Comparison of ENCODE assay signal across 16 mouse cellular contexts in the genomic region with DNA sequence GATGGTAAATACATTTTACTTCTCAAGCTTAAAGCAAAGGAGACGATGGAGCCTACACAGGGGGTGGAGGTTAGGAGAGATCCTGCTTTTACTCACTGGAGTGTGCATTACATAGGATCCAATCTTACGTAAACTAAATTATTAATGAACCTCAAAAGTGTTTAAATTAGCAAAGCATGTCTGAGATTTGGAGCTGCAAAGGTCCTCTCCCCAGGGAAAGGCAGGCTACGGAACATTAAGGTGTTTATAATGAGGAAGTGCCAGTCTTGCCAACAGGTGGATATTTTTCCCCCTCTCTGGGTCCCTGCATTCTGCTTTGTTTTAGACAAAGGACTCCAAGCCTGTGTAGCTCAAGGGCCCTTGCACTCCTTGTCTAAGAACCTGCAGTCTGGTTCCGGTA.
DNase-seq lines count a peak whose midpoint lies in the region; ATAC-seq and TF ChIP-seq lines count a peak whose summit lies in the region.
"Had no signal": no experiment of that assay in that cellular context is flagged by ENCODE, and none has a peak within 500 bp of the region (broad histone marks: within the 10 kb centered on the region; RNA-seq: fewer than 3 reads in every experiment).

No protein-coding gene starts in this region.

- H3K27me3 ChIP-seq in lung, embryonic 16.5 days (ENCODE audit: control insufficient read depth, insufficient read depth, low read depth, low read length): no peaks in the 10 kb centered on the region
- H3K27me3 ChIP-seq in hindbrain, embryonic 12.5 days: no peaks in the 10 kb centered on the region
- no peaks in the 10 kb centered on the region for H3K27me3 ChIP-seq in midbrain, embryonic 14.5 days (ENCODE audit: control insufficient read depth, insufficient read depth, low read length)
- H3K27me3 ChIP-seq in stomach, embryonic 16.5 days (ENCODE audit: control insufficient read depth, insufficient read depth, low read length): no peaks in the 10 kb centered on the region
- H3K27me3 ChIP-seq: kidney, embryonic 15.5 days had no signal

- H3K9me3 ChIP-seq in lung, embryonic 16.5 days (ENCODE audit: control insufficient read depth, low read length): no peaks in the 10 kb centered on the region
- no peaks in the 10 kb centered on the region for H3K9me3 ChIP-seq in hindbrain, embryonic 12.5 days (replicated peaks)
- no peaks in the 10 kb centered on the region for H3K9me3 ChIP-seq in midbrain, embryonic 14.5 days (ENCODE audit: control insufficient read depth, low read length)
- H3K9me3 ChIP-seq in stomach, embryonic 16.5 days (replicated peaks; ENCODE audit: control insufficient read depth, low read length): no peaks in the 10 kb centered on the region
- H3K9me3 ChIP-seq: kidney, embryonic 15.5 days; limb, embryonic 10.5 days had no signal

- TF ChIP-seq CTCF in lung, adult 2 months (IDR thresholded peaks at IDR 0.05; ENCODE audit: insufficient read depth, low read length): no peak

- no peak overlapping the region for H3K9ac ChIP-seq in lung, embryonic 16.5 days (ENCODE audit: low read length)
- H3K9ac ChIP-seq in hindbrain, embryonic 12.5 days: no peak overlapping the region
- no peak overlapping the region; the same call in 1 of the 2 replicates for H3K9ac ChIP-seq in midbrain, embryonic 14.5 days (replicated peaks; ENCODE audit: low read length)
- H3K9ac ChIP-seq in stomach, embryonic 16.5 days (ENCODE audit: low read length): no peak overlapping the region
- H3K9ac ChIP-seq: kidney, embryonic 15.5 days; liver, embryonic 14.5 days had no signal

- no peak for DNase-seq in lung, adult 2 months
- no peak for DNase-seq in midbrain, embryonic 14.5 days
- DNase-seq in lung, postnatal 14 days: no peak
- no peak for DNase-seq in ovary, postnatal 14 days (ENCODE audit: low spot score)
- DNase-seq: gastrocnemius, postnatal 10 days; heart, postnatal 4 days had no signal

- peak overlapping the region; percentile 16; the same call in 1 of the 2 replicates for H3K4me2 ChIP-seq in lung, embryonic 16.5 days (ENCODE audit: low read depth, low read length)
- H3K4me2 ChIP-seq in hindbrain, embryonic 12.5 days (replicated peaks): peak overlapping the region; percentile 46
- peak overlapping the region; percentile 64 for H3K4me2 ChIP-seq in midbrain, embryonic 14.5 days (ENCODE audit: low read length)
- H3K4me2 ChIP-seq in stomach, embryonic 16.5 days (ENCODE audit: low read depth, low read length): peak overlapping the region; percentile 19; the same call in 1 of the 2 replicates
- H3K4me2 ChIP-seq: heart, embryonic 11.5 days; kidney, embryonic 15.5 days had no signal

- 80% methylated on average over 4 of the region's 4 CpGs for WGBS in lung, embryonic 16.5 days
- 84% methylated on average over 4 of the region's 4 CpGs for WGBS in lung, adult 2 months
- WGBS in hindbrain, embryonic 12.5 days: 35% methylated on average over 4 of the region's 4 CpGs
- WGBS in midbrain, embryonic 14.5 days: 10% methylated on average over 4 of the region's 4 CpGs
- 70% methylated on average over 4 of the region's 4 CpGs for WGBS in stomach, embryonic 16.5 days

- no peak for TF ChIP-seq POLR2A in lung, adult 2 months (IDR thresholded peaks at IDR 0.05; ENCODE audit: borderline replicate concordance, extremely low read depth, low read depth, low read length)

- no peaks in the 10 kb centered on the region for H3K36me3 ChIP-seq in lung, embryonic 16.5 days (ENCODE audit: control insufficient read depth, insufficient read depth, low read length)
- H3K36me3 ChIP-seq in hindbrain, embryonic 12.5 days: no peaks in the 10 kb centered on the region
- no peaks in the 10 kb centered on the region for H3K36me3 ChIP-seq in midbrain, embryonic 14.5 days (ENCODE audit: control insufficient read depth, insufficient read depth, low read length)
- H3K36me3 ChIP-seq in stomach, embryonic 16.5 days (ENCODE audit: control insufficient read depth, insufficient read depth, low read length): no peaks in the 10 kb centered on the region
- H3K36me3 ChIP-seq: kidney, embryonic 15.5 days; limb, embryonic 10.5 days had no signal

- H3K27ac ChIP-seq in lung, embryonic 16.5 days (ENCODE audit: low read length): no peak overlapping the region
- 0 out of 2 replicates have a peak overlapping the region, but pooled peaks have one; percentile 41 for H3K27ac ChIP-seq in hindbrain, embryonic 12.5 days
- peak overlapping the region; percentile 83 for H3K27ac ChIP-seq in midbrain, embryonic 14.5 days (replicated peaks; ENCODE audit: low read depth, low read length)
- peak overlapping the region; percentile 47; the same call in 1 of the 2 replicates for H3K27ac ChIP-seq in stomach, embryonic 16.5 days (ENCODE audit: low read length)
- H3K27ac ChIP-seq: kidney, embryonic 15.5 days; liver, embryonic 14.5 days; macrophage had no signal

- no peak overlapping the region for H3K4me3 ChIP-seq in lung, embryonic 16.5 days (ENCODE audit: low read length)
- H3K4me3 ChIP-seq in lung, adult 2 months (replicated peaks; ENCODE audit: extremely low read depth, low read depth, low read length): no peak overlapping the region
- no peak overlapping the region for H3K4me3 ChIP-seq in hindbrain, embryonic 12.5 days
- peak overlapping the region; percentile 31; the same call in 1 of the 2 replicates for H3K4me3 ChIP-seq in midbrain, embryonic 14.5 days (replicated peaks; ENCODE audit: low read depth, low read length)
- no peak overlapping the region for H3K4me3 ChIP-seq in stomach, embryonic 16.5 days (replicated peaks; ENCODE audit: low read length)
- H3K4me3 ChIP-seq: erythroblast, embryonic 14.5 days; kidney, embryonic 15.5 days; limb, embryonic 10.5 days had no signal

- peaks cover 31% of the 10 kb centered on the region for H3K4me1 ChIP-seq in lung, embryonic 16.5 days (replicated peaks; ENCODE audit: control insufficient read depth, insufficient read depth, low read length)
- peaks cover 8% of the 10 kb centered on the region for H3K4me1 ChIP-seq in lung, adult 2 months (ENCODE audit: control insufficient read depth, insufficient read depth, low read length)
- H3K4me1 ChIP-seq in hindbrain, embryonic 12.5 days: peaks cover 54% of the 10 kb centered on the region
- peaks cover 46% of the 10 kb centered on the region for H3K4me1 ChIP-seq in midbrain, embryonic 14.5 days (ENCODE audit: control insufficient read depth, insufficient read depth, low read length)
- peaks cover 39% of the 10 kb centered on the region for H3K4me1 ChIP-seq in stomach, embryonic 16.5 days (ENCODE audit: control insufficient read depth, insufficient read depth, low read length)

- no peak for ATAC-seq in lung, embryonic 16.5 days (ENCODE audit: low read depth)
- no peak for ATAC-seq in hindbrain, embryonic 12.5 days (ENCODE audit: low FRiP score)
- no peak for ATAC-seq in midbrain, embryonic 14.5 days (ENCODE audit: low FRiP score, low TSS enrichment)
- no peak for ATAC-seq in stomach, embryonic 16.5 days (ENCODE audit: insufficient read depth, low FRiP score)
- no peak for ATAC-seq in inflammation-experienced regulatory T-cells, adult 6 months
